Mouse (Mus musculus) monocyte, adult 59 days (primary cell): Measurements from ENCODE around the gene Cnot6. TPM values are rescaled to one million over a fixed set of nuclear protein-coding genes. Genes with fewer than 3 reads are reported as not detected.

Source experiments
- total RNA-seq, 2 experiments: library from RNA; stranded (reverse); gene quantifications; one replicate each; pipeline ENCODE4 v1.2.4; 2023

Gene Cnot6
- 10 to 100 TPM; 45.7 to 49.1 TPM for total RNA-seq

GRCm38 (mm10) chr11:49712555-49713335 lies at the start of gene Cnot6:
Cnot6 (minus strand) TSS chr11:49712723.

GRCm38 (mm10) chr11:49663310-49663709 lies 49.2 kb downstream of the Cnot6 start, which contains the start of gene Scgb3a1:
Scgb3a1 (plus strand) TSS chr11:49663610.

Other genes with a start within 250 kb of the Cnot6 start
- gene Olfr1386, start 247.7 kb downstream of the Cnot6 start, total RNA-seq = not detected
- gene Olfr1385, start 223.7 kb downstream of the Cnot6 start, total RNA-seq = not detected
- not detected for gene Olfr1384, start 206.0 kb downstream of the Cnot6 start, total RNA-seq
- gene Olfr1383, start 193.1 kb downstream of the Cnot6 start, total RNA-seq = not detected
- not detected for gene Olfr1382, start 184.5 kb downstream of the Cnot6 start, total RNA-seq
- not detected for gene Olfr1381, start 169.3 kb downstream of the Cnot6 start, total RNA-seq
- not detected for gene Olfr1380, start 155.8 kb downstream of the Cnot6 start, total RNA-seq
- not detected for gene Flt4, start 103.5 kb downstream of the Cnot6 start, total RNA-seq
- not detected for gene Scgb3a1, start 49.1 kb downstream of the Cnot6 start, total RNA-seq
- not detected for gene Gfpt2, start 81.5 kb upstream of the Cnot6 start, total RNA-seq
- 10 to 100 TPM; 42.1 to 47.6 TPM for gene Mapk9, start 134.0 kb upstream of the Cnot6 start, total RNA-seq
- gene Rasgef1c, start 189.1 kb upstream of the Cnot6 start, total RNA-seq = not detected